Mouse (Mus musculus) lung, adult 2 months (tissue): Measurements from ENCODE around the gene Mtch1.

ENCODE experiments used
- CTCF ChIP-seq: fragments of 200-500 bp; IDR thresholded peaks from 2 replicates; pipeline ENCODE4 v1.5.1; 2011; ENCODE audit warnings: mild to moderate bottlenecking, low read length, control low read depth; ENCODE audit not compliant: insufficient read depth
- POLR2A ChIP-seq: fragments of 200-500 bp; IDR thresholded peaks from 2 replicates; pipeline ENCODE4 v1.6.1; 2011; ENCODE audit warnings: low read depth, mild to moderate bottlenecking, control low read depth, low read length, borderline replicate concordance; ENCODE audit errors: extremely low read depth

DNA sequence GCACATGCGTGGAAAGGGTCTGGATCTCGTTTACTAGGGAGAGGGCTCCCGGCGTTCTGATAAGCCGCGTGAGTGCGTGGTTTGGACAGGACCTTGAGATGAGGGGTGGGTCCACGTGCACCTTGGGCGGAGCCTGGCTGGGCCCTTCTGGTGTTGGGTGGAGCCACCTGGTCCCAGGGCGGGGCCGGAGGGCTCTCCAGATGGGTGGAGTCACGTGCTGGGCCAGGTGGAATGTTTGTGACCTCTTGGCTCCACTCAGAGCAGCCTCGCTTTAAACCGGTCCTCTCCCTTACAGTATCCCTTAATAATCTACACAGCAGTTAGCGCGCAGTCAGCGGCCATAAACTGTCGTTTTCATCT is 25.2 kb downstream of the Mtch1 start:
- peak; percentile 31; the same call in 1 of the 2 replicates for TF ChIP-seq POLR2A
- no peak for TF ChIP-seq CTCF
